Mouse (Mus musculus) thymus, adult 2 months (tissue): ENCODE measurements at regions not wholly inside any gene's neighbourhood (a gene's known extent, or its start where the extent isn't known, plus 50 kb on each side); places are given as distances from the start of the nearest gene placed in this dataset.

Experiments used
- CTCF ChIP-seq: fragments of 200-500 bp; IDR thresholded peaks from 2 replicates; pipeline ENCODE4 v1.5.1; 2012; ENCODE audit warnings: mild to moderate bottlenecking, control low read depth, low read length, moderate library complexity, borderline replicate concordance; ENCODE audit not compliant: control insufficient read depth, poor library complexity, insufficient read depth; ENCODE audit errors: extremely low read depth
- POLR2A ChIP-seq: fragments of 200-500 bp; IDR thresholded peaks from 2 replicates; pipeline ENCODE4 v1.6.1; 2012; ENCODE audit warnings: mild to moderate bottlenecking, low read length, control low read depth, moderate library complexity; ENCODE audit not compliant: control insufficient read depth, poor library complexity, insufficient read depth; ENCODE audit errors: extremely low read depth

DNA sequence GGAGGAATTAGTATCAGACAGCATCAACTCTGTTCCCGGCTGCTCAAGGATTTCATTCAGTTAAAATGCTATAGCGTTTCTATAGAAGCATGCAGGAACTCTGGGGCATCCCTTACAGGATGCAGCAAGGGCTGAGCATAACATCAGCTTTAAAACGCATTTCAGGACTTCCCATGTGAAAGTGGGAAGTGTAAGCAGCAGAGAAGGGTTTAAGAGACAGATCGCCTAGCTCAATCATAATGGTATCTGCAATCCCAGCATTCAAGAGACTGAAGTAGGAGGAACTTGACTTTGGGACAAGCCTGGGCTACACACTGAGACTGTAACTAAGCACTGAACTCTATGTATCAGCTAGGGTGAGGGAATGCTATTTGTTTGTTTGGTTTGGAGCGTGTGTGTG, 96.2 kb upstream of the Arhgap32 start:
- TF ChIP-seq POLR2A (no peak), CTCF (no peak)
